Mouse (Mus musculus): ENCODE measurements at regions not wholly inside any gene's neighbourhood (a gene's known extent, or its start where the extent isn't known, plus 50 kb on each side); places are given as distances from the start of the nearest gene placed in this dataset.

DNA sequence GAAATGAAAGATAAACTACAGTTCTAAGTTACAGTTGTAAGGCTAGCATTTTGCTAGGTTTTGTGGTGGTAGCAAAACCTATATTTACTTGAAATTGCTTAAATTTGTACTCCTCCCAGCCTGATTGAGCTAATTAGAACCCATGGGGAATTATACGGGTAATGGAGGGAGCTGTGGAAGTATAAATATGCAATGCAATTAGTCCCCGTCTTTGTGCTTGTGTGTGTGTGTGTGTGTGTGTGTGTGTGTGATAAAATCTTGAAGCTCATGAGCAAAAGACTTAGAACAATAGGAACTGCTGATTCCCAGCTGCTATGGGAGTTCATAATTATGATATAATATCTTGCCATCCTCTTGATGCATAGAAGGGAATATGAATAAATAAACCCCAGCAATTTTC, 321.7 kb upstream of the Thsd7b start:
- Histone ChIP-seq H3K4me1 (replicated peaks) (no peaks in the 10 kb centered on the region), H3K4me2 (no peak overlapping the region), H3K27me3 (no peaks in the 10 kb centered on the region), H3K9ac (no peak overlapping the region), H3K36me3 (no peaks in the 10 kb centered on the region), H3K27ac (no peak overlapping the region), H3K4me3 (no peak overlapping the region), H3K9me3 (replicated peaks) (no peaks in the 10 kb centered on the region)
- no peak for ATAC-seq (replicated peaks; ENCODE audit: insufficient number of reproducible peaks, insufficient read depth, low FRiP score, low read depth)
- WGBS = 70% methylated on average over 2 of the region's 2 CpGs

- H3K27me3 ChIP-seq = no peaks in the 10 kb centered on the region
- H3K9ac ChIP-seq = no peak overlapping the region
- no peaks in the 10 kb centered on the region for H3K36me3 ChIP-seq
- no peak for ATAC-seq (replicated peaks; ENCODE audit: insufficient number of reproducible peaks, insufficient read depth, low FRiP score, low read depth)
- WGBS = 81% methylated on average over 4 of the region's 4 CpGs
- no peak overlapping the region for H3K27ac ChIP-seq
- H3K4me2 ChIP-seq = no peak overlapping the region
- no peak overlapping the region for H3K4me3 ChIP-seq
- no peaks in the 10 kb centered on the region for H3K9me3 ChIP-seq (replicated peaks)
- H3K4me1 ChIP-seq (replicated peaks) = no peaks in the 10 kb centered on the region
Observed at GRCm38 (mm10) chr1:128950512-128950911, 322.6 kb upstream of the Thsd7b start.

DNA sequence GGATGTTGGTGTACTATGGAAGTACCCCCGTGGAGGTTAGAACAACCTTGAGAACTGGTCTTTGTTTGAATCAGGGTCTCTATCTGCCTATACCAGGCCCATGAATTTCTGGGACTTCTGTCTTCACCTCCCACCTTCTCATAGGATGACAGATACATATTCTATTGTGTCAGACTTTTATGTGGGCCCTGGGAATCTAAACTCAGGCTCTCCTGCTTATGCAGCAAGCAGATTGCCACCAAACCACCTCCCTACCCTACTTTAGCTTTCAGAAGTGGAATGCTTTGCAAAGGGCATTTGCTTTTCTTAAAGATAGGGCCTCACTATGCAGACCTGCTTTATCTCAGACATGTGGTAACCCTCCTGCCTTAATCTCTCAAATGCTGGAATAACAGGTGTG, 322.7 kb upstream of the Cxcr4 start:
- H3K27ac ChIP-seq = no peak overlapping the region
- H3K36me3 ChIP-seq = no peaks in the 10 kb centered on the region
- H3K4me1 ChIP-seq (replicated peaks) = no peaks in the 10 kb centered on the region
- 69% methylated on average over 1 of the region's 1 CpGs for WGBS
- no peak overlapping the region for H3K9ac ChIP-seq
- H3K4me3 ChIP-seq = no peak overlapping the region
- no peak overlapping the region for H3K4me2 ChIP-seq
- no peaks in the 10 kb centered on the region for H3K9me3 ChIP-seq (replicated peaks)
- no peaks in the 10 kb centered on the region for H3K27me3 ChIP-seq
- ATAC-seq (replicated peaks; ENCODE audit: insufficient number of reproducible peaks, insufficient read depth, low FRiP score, low read depth) = no peak

GRCm38 (mm10) chr1:128912532-128912931, 320.4 kb upstream of the Cxcr4 start:
- no peaks in the 10 kb centered on the region for H3K36me3 ChIP-seq
- no peaks in the 10 kb centered on the region; the same call in 1 of the 2 replicates for H3K4me1 ChIP-seq (replicated peaks)
- H3K4me3 ChIP-seq = no peak overlapping the region
- no peaks in the 10 kb centered on the region for H3K9me3 ChIP-seq (replicated peaks)
- no peaks in the 10 kb centered on the region for H3K27me3 ChIP-seq
- no peak overlapping the region for H3K27ac ChIP-seq
- no peak overlapping the region for H3K4me2 ChIP-seq
- H3K9ac ChIP-seq = no peak overlapping the region
- no peak for ATAC-seq (replicated peaks; ENCODE audit: insufficient number of reproducible peaks, insufficient read depth, low FRiP score, low read depth)

DNA sequence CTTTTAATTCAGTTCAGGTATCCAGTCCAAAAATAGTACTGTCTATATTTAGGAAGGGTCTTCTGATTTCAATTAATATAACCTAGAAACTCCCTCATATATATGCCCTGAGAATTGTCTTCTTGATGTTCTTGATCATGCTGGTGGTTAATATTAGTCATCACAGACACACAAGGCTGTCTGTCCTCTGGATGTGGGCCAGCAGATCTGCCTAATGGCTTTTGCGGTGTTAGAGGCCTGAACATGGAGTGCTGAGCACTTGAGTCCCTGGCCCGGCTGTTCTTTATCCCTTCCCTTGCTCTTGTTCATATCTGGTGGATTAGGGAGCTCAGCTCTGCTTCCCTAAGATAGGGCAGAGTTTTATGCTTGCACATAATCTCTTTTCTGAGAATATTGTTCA, 315.5 kb upstream of the Cxcr4 start:
- Histone ChIP-seq H3K4me1 (replicated peaks) (no peaks in the 10 kb centered on the region; the same call in 1 of the 2 replicates), H3K4me2 (no peak overlapping the region), H3K36me3 (no peaks in the 10 kb centered on the region), H3K9me3 (replicated peaks) (no peaks in the 10 kb centered on the region), H3K9ac (no peak overlapping the region), H3K27ac (no peak overlapping the region), H3K27me3 (no peaks in the 10 kb centered on the region), H3K4me3 (no peak overlapping the region)
- 33% methylated on average over 2 of the region's 2 CpGs for WGBS
- ATAC-seq (replicated peaks; ENCODE audit: insufficient number of reproducible peaks, insufficient read depth, low FRiP score, low read depth) = no peak

DNA sequence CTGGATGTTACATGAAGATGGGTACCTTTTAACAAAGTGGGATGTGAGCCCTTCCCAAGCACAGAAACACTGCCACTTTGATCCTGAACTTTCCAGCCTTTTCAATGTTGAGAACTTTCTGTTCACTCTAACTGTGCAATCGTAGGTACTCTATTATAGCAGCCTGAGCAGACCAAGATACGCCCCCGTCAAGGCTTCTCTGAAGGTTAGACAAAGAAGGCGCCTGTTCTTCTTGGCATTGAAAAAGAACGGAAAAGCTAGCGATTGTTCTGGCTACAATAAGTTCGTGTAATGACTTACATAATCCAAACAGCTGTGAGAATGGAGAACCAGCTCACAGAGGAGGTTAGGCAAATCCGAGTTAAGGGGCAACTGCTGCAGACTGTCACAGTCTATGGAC, 305.9 kb upstream of the Cxcr4 start:
- H3K9me3 ChIP-seq (replicated peaks) = no peaks in the 10 kb centered on the region
- no peaks in the 10 kb centered on the region for H3K36me3 ChIP-seq
- H3K27ac ChIP-seq = no peak overlapping the region
- 74% methylated on average over 8 of the region's 8 CpGs for WGBS
- no peaks in the 10 kb centered on the region for H3K27me3 ChIP-seq
- no peaks in the 10 kb centered on the region for H3K4me1 ChIP-seq (replicated peaks)
- ATAC-seq (replicated peaks; ENCODE audit: insufficient number of reproducible peaks, insufficient read depth, low FRiP score, low read depth) = no peak
- H3K4me3 ChIP-seq = no peak overlapping the region
- H3K9ac ChIP-seq = no peak overlapping the region
- no peak overlapping the region for H3K4me2 ChIP-seq

DNA sequence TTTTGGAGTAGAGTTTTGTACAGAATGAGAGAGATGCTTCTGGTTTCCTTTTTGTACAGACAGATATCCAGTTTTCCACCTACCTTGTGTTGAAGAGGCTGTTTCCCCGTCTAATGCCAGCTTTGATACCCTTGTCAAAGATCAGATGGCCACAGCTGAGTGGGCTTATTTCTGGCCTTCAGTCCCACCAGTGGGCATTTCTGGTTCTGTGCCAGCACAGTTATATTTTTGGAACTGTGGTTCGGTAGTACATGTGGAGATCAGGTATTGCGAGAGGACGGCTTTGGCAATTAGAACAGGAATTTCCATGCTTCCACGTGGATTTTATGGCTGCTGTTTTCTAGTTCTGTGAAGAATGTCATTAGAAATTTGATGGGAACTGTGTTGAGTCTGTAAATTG, 302.5 kb upstream of the Cxcr4 start:
- 59% methylated on average over 5 of the region's 5 CpGs for WGBS
- Histone ChIP-seq H3K9ac (no peak overlapping the region), H3K4me2 (no peak overlapping the region), H3K4me1 (replicated peaks) (no peaks in the 10 kb centered on the region), H3K4me3 (no peak overlapping the region), H3K36me3 (no peaks in the 10 kb centered on the region), H3K27me3 (no peaks in the 10 kb centered on the region), H3K27ac (no peak overlapping the region), H3K9me3 (replicated peaks) (no peaks in the 10 kb centered on the region)
- ATAC-seq (replicated peaks; ENCODE audit: insufficient number of reproducible peaks, insufficient read depth, low FRiP score, low read depth) = no peak

DNA sequence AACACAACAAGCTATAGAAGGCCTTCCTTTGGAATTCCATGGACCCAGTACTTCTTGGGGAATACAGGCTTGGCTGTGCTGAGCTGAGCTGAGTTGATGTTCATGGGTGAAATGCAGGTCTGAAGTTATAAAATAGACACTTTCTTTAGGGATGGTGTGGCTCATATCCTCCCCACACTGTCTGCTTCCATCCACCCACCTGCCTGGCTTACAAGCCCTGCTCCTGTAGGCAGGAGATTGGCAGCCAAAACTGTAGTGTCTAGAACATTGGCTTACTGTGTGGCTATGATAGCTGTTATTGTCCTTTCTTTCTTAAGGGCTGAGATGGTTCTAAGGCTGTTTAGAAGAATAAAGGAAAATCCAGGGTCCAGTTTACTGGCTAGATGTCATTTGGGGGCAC, 286.2 kb upstream of the Cxcr4 start:
- no peak for ATAC-seq (replicated peaks; ENCODE audit: insufficient number of reproducible peaks, insufficient read depth, low FRiP score, low read depth)
- Histone ChIP-seq H3K9ac (no peak overlapping the region), H3K36me3 (no peaks in the 10 kb centered on the region), H3K9me3 (replicated peaks) (no peaks in the 10 kb centered on the region), H3K4me2 (no peak overlapping the region), H3K27me3 (no peaks in the 10 kb centered on the region), H3K4me1 (replicated peaks) (no peaks in the 10 kb centered on the region), H3K4me3 (no peak overlapping the region), H3K27ac (no peak overlapping the region)

DNA sequence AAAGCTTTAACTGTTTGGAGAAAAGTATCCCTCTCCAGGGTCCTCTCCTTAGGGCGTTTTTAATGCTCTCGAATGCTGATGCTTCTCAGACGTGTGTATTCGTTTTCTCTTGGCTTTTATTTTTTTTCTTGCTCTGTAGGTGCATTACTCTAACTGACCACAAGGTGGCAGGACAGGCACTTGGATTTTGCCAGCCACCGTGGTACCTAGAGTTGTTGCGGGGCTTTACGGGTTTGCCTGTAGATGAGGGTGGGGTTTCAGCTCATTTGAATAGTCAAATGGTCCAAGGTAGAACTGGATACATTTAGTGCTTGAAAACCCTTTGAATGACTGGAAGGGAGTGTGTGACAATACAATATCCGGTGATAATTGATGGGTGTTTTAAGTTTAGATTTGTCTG, 283.2 kb upstream of the Cxcr4 start:
- ATAC-seq (replicated peaks; ENCODE audit: insufficient number of reproducible peaks, insufficient read depth, low FRiP score, low read depth) = no peak
- H3K9ac ChIP-seq = no peak overlapping the region
- H3K36me3 ChIP-seq = no peaks in the 10 kb centered on the region
- H3K4me1 ChIP-seq (replicated peaks) = no peaks in the 10 kb centered on the region
- no peaks in the 10 kb centered on the region for H3K27me3 ChIP-seq
- 9% methylated on average over 8 of the region's 8 CpGs for WGBS
- H3K9me3 ChIP-seq (replicated peaks) = no peaks in the 10 kb centered on the region
- H3K4me2 ChIP-seq = no peak overlapping the region
- no peak overlapping the region for H3K4me3 ChIP-seq
- no peak overlapping the region for H3K27ac ChIP-seq

DNA sequence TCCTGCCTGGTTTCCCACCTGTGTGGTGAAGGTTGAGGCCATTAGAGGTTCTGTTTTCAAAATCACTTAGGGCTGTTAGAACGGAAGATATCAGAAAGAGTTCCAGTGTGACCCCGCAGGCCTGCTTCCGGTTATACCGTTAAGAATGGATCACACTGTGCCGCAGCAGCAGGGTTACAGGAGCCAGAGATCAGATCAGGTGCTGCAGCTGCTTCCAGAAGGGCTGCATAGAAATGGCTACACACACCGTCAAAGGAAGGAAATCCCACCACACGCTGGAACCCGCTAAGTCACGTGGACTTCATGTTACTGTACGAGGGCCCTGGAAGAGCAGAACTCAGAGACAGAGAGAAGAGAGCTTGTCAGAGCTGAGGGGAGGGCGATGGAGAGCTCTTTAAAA, 282.1 kb upstream of the Cxcr4 start:
- ATAC-seq (replicated peaks; ENCODE audit: insufficient number of reproducible peaks, insufficient read depth, low FRiP score, low read depth) = no peak
- no peaks in the 10 kb centered on the region for H3K36me3 ChIP-seq
- H3K4me3 ChIP-seq = no peak overlapping the region
- no peaks in the 10 kb centered on the region for H3K9me3 ChIP-seq (replicated peaks)
- no peak overlapping the region for H3K9ac ChIP-seq
- WGBS = 76% methylated on average over 11 of the region's 11 CpGs
- H3K27ac ChIP-seq = no peak overlapping the region
- H3K4me2 ChIP-seq = no peak overlapping the region
- H3K27me3 ChIP-seq = no peaks in the 10 kb centered on the region
- H3K4me1 ChIP-seq (replicated peaks) = no peaks in the 10 kb centered on the region

GRCm38 (mm10) chr1:128868761-128869160, 276.7 kb upstream of the Cxcr4 start:
- Histone ChIP-seq H3K9ac (no peak overlapping the region), H3K36me3 (no peaks in the 10 kb centered on the region), H3K27ac (no peak overlapping the region), H3K9me3 (replicated peaks) (no peaks in the 10 kb centered on the region), H3K4me2 (no peak overlapping the region), H3K4me1 (replicated peaks) (no peaks in the 10 kb centered on the region), H3K4me3 (no peak overlapping the region), H3K27me3 (no peaks in the 10 kb centered on the region)
- WGBS = 63% methylated on average over 3 of the region's 3 CpGs
- ATAC-seq (replicated peaks; ENCODE audit: insufficient number of reproducible peaks, insufficient read depth, low FRiP score, low read depth) = no peak

- ATAC-seq (replicated peaks; ENCODE audit: insufficient number of reproducible peaks, insufficient read depth, low FRiP score, low read depth) = no peak
Observed at GRCm38 (mm10) chr1:128860537-128860936, 268.4 kb upstream of the Cxcr4 start.

GRCm38 (mm10) chr1:128860094-128860493, 268.0 kb upstream of the Cxcr4 start:
- WGBS = 34% methylated on average over 7 of the region's 7 CpGs
- ATAC-seq (replicated peaks; ENCODE audit: insufficient number of reproducible peaks, insufficient read depth, low FRiP score, low read depth) = no peak

More at GRCm38 (mm10) chr1:128860537-128860936, 268.4 kb upstream of the Cxcr4 start:
- H3K27ac ChIP-seq = no peak overlapping the region
- H3K4me3 ChIP-seq = no peak overlapping the region
- no peaks in the 10 kb centered on the region for H3K36me3 ChIP-seq
- H3K9me3 ChIP-seq (replicated peaks) = no peaks in the 10 kb centered on the region
- H3K27me3 ChIP-seq = no peaks in the 10 kb centered on the region
- no peaks in the 10 kb centered on the region for H3K4me1 ChIP-seq (replicated peaks)
- no peak overlapping the region for H3K4me2 ChIP-seq
- WGBS = 50% methylated on average over 1 of the region's 1 CpGs
- no peak overlapping the region for H3K9ac ChIP-seq

More at GRCm38 (mm10) chr1:128860094-128860493, 268.0 kb upstream of the Cxcr4 start:
- Histone ChIP-seq H3K27ac (no peak overlapping the region), H3K9me3 (replicated peaks) (no peaks in the 10 kb centered on the region), H3K9ac (no peak overlapping the region), H3K27me3 (no peaks in the 10 kb centered on the region), H3K36me3 (no peaks in the 10 kb centered on the region), H3K4me1 (replicated peaks) (no peaks in the 10 kb centered on the region), H3K4me3 (no peak overlapping the region), H3K4me2 (no peak overlapping the region)
